Mouse (Mus musculus) MEL (cell line): ENCODE measurements around the gene Heatr6.

Source experiments
- CHD1 ChIP-seq: IDR thresholded peaks from 2 replicates; pipeline ENCODE4 v1.6.1; 2012; ENCODE audit warnings: low read depth, mild to moderate bottlenecking, inconsistent platforms, low read length, improper control_type of control experiment
- CHD2 ChIP-seq: IDR thresholded peaks from 2 replicates; pipeline ENCODE4 v1.6.1; 2011; ENCODE audit warnings: low read length, improper control_type of control experiment
- CTCF ChIP-seq, 3 experiments: IDR thresholded peaks in 2 of 3; conservative IDR thresholded peaks in 1 of 3; 2 replicates each; pipeline ENCODE4 v1.5.1; 2011 to 2012; ENCODE audit warnings: low read length in 3 of 3, low read depth in 2 of 3, mild to moderate bottlenecking in 2 of 3, improper control_type of control experiment in 1 of 3, inconsistent platforms in 1 of 3, mixed read lengths in 1 of 3, moderate library complexity in 1 of 3; ENCODE audit not compliant: control insufficient read depth in 1 of 3, insufficient read depth in 1 of 3, poor library complexity in 1 of 3, severe bottlenecking in 1 of 3
- EP300 ChIP-seq, 2 experiments: IDR thresholded peaks; 2 replicates each; pipeline ENCODE4 v1.6.1; 2011; ENCODE audit warnings: improper control_type of control experiment in 2 of 2, low read length in 2 of 2, low read depth in 1 of 2, mild to moderate bottlenecking in 1 of 2
- NELFE ChIP-seq: IDR thresholded peaks from 2 replicates; pipeline ENCODE4 v1.6.1; 2011; ENCODE audit warnings: low read depth, low read length, improper control_type of control experiment
- POLR2A ChIP-seq, 2 experiments: IDR thresholded peaks; 2 replicates each; pipeline ENCODE4 v1.6.1; 2011 to 2012; ENCODE audit warnings: low read length in 2 of 2, mild to moderate bottlenecking in 2 of 2, control low read depth in 1 of 2, improper control_type of control experiment in 1 of 2, low read depth in 1 of 2, moderate library complexity in 1 of 2; ENCODE audit not compliant: control insufficient read depth in 1 of 2, insufficient read depth in 1 of 2, poor library complexity in 1 of 2
- USF2 ChIP-seq, 2 experiments: IDR thresholded peaks; 2 replicates each; pipeline ENCODE4 v1.6.1; 2011 to 2012; ENCODE audit warnings: improper control_type of control experiment in 2 of 2, low read length in 2 of 2, borderline replicate concordance in 1 of 2, inconsistent platforms in 1 of 2, low read depth in 1 of 2, mild to moderate bottlenecking in 1 of 2; ENCODE audit not compliant: insufficient read depth in 1 of 2

DNA sequence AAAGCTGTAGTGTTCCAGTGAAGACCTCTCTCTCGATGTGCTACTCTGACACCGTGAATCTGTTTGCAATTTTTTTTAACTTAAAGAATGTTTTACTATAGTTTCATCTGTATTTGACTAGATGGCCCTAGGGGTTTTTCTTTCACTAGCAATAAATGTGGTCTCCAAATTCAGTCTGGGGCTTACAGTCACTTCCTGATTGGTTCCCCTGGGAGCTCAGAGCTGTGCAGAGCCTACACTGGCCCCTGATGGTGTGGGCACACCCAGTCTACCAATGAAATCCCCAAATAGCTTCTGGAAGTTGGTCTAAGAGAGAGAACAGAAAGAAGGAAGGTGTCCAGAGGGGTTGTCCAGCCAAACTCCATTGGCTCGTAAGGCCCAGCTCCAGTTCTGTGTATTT is 72.6 kb downstream of the Heatr6 start:
- TF ChIP-seq NELFE = no peak
- TF ChIP-seq POLR2A (IDR thresholded peaks at IDR 0.05; ENCODE audit: control insufficient read depth in 1 of 2, insufficient read depth in 1 of 2, low read depth in 1 of 2, low read length in 2 of 2, poor library complexity in 1 of 2) = no peak
- TF ChIP-seq CTCF (IDR thresholded peaks at IDR 0.05 in 2 of 3, conservative IDR thresholded peaks at IDR 0.05 in 1 of 3; ENCODE audit: control insufficient read depth in 1 of 3, insufficient read depth in 1 of 3, low read depth in 2 of 3, low read length in 3 of 3, poor library complexity in 1 of 3, severe bottlenecking in 1 of 3) = no peak
- TF ChIP-seq USF2 (IDR thresholded peaks at IDR 0.05; ENCODE audit: borderline replicate concordance in 1 of 2, insufficient read depth in 1 of 2, low read depth in 1 of 2, low read length in 2 of 2) = no peak
- no peak for TF ChIP-seq CHD2
- no peak for TF ChIP-seq EP300 (IDR thresholded peaks at IDR 0.05; ENCODE audit: low read depth in 1 of 2, low read length in 2 of 2)
- TF ChIP-seq CHD1 = no peak
